Mouse (Mus musculus): ENCODE measurements at regions not wholly inside any gene's neighbourhood (a gene's known extent, or its start where the extent isn't known, plus 50 kb on each side); places are given as distances from the start of the nearest gene placed in this dataset.

DNA sequence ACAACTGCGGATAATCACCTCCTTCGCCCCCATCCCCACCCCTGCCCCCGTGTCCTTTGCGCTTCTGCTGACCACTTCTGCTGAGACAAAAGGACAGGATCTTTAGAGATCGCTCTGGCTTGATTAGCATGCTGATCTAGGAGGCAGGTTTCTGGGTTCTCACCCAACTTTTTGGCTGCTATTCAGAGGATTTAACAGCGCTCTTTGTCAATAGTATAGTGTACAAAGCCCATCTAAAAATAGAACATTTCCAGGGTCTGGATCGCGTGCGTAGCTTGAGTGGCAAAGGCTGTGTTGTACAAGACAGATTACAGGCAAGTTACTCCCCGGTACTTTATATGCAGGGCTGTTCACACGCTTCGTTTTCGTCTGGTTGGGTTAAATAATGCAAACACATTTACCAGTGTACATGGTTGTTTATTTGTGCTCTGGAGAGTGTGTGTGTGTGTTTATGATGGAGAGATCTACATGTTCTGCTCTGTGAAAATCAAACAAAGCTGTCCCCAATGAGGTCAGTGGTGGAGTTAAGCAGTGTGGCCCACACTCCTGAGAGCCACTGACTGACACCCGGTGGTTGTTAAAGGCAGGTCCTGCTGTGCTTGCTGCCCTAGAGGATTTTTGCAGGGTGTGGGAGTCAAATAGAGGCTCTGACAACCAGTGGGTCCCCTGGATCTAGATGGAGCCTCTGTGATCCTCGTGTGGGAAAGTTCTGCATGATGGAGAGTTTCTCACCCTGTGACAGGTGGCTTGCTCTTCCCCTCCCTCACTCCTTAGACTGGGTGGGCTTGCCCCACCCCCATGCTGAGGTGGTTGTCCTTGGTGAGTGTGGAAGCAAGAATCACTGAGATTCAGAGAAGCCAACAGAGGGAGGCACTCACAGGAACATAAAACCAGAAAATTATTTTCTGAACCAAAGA, 146.5 kb upstream of the Jade1 start:
- peak; percentile 24 to 47 for DNase-seq

DNA sequence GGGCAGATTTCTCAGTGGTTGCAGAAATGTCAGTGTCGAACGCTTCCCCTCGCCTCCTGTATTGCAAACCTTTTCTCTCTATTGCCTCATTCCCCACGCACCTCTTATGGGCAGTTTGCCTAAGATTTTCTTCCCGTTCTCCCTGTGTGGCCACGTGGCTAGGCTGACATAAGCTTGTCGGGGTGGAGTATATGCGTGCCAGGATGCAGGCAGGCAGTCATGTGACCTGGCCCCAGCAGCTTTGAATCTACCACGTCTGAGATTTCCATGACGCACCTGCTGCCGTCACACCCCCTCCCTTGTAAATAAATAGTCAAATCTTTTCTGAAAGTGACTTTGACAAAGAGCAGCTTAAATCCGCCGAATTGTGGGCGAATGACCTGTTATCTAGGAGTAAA, 147.1 kb upstream of the Jade1 start:
- peak; percentile 64 to 70 for DNase-seq

GRCm38 (mm10) chr3:41407988-41408387, 147.5 kb upstream of the Jade1 start:
- no peak for DNase-seq

DNA sequence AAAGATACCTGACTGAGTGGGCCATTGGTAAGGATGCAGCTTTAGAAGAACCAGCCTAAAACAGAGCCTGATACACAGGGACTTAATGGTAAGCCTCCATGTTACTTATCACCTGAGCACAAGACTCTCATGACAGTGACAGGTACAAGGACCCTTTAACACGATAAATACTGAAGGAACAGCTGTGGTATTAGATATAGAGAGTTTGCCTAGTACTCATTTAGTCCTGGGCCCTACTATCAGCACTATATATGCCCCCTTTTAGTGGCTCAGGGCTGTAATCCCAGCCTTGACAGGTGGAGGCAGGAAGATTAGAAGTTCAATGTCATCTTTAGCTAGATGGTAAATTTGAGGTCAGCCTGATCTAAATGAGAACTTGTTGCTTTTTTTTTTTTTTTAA, 148.0 kb upstream of the Jade1 start:
- no peak for DNase-seq

GRCm38 (mm10) chr3:41401881-41402280, 153.7 kb upstream of the Jade1 start:
- no peak for DNase-seq

DNA sequence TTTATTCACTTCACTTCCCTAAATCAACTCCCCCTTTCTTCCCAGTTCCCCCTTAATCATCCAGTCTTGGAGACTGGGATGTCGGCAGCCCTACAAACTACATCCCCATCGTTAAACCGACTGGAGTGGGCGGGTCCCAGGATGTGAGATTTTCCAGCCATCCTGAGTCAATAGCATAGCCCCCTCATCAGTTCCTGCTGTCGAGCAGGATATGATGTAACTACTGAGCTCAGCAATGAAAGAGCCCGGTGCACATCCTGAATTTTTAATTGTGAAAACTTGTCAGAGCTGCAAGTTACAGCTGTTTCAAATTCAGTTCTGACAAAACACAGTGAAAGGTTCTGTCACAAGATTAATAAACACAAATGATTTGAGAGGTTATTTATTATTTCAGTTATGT, 165.7 kb upstream of the Jade1 start:
- DNase-seq, result peak in 1 of 2 experiments; percentile 25

- no peak for DNase-seq
Observed at GRCm38 (mm10) chr3:41387469-41388212, 167.9 kb upstream of the Jade1 start.

GRCm38 (mm10) chr3:41386299-41386698, 169.2 kb upstream of the Jade1 start:
- no peak for DNase-seq

DNA sequence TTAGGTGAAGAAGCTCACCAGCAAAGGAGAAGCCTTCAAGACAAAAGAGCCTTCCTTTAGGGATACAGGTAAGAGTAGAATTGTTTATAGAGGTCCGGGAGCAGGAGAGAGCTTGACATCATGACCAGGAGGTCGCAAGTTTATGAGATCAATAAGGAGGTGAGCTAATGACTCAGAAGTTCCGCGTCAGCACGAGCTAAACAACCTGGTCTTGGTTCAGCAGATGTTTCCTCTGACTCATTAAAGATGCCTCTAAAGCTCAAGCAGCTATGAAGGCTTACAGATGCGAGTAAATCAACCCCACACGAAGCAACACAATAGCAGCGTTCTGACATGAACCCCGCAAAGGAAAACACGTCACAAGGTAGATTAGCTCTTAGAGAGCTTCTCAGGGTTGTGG, 171.1 kb upstream of the Jade1 start:
- peak in 1 of 2 experiments; percentile 24 for DNase-seq

DNA sequence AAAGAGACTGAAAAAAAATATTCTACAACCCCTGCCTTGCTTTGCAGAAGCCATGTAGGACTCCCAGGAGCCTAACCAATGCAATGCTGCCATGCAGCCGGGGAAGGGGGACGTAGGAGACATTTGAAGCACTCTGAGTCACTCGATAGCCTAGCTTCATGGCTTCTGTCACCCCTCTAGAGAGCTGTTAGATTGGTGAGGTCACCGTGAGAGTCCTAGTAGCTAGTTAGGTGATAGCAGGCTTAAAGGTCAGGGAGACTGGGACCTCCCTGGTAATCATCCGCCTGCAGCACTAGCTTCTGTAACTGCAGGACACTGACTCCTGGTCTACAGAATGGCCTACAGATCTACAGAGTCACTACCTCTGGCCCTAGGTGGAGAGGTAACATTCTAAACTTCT, 177.0 kb upstream of the Jade1 start:
- DNase-seq, result no peak

DNA sequence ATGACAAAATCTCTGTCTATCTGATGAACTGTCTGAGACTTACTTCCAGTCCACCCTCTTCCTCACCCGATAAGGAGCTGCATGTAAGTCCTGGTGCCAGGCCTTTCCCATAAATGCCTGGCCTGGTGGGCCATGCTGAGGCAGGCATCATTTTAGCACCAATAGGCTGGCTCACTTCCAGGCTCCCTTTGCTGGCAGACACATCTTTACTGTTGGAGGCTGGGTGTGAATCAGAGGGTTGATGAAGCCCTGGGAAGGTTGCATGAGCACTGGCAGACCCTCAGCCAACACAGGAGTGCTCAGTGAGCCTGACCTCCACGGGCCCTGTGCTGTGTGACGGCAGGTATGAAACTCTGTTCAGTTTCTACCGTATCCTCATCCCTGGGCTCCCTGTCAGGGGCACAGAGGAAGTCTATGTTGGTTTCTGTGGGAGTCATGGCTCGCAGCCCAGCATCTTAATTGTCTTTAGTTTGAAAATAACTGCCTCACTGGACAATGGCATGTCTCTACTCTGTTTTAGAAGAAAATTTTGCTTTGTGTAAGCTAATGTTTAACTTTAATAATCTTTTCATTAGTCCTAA, 177.6 kb upstream of the Jade1 start:
- peak in 1 of 2 experiments; percentile 36 for DNase-seq

DNA sequence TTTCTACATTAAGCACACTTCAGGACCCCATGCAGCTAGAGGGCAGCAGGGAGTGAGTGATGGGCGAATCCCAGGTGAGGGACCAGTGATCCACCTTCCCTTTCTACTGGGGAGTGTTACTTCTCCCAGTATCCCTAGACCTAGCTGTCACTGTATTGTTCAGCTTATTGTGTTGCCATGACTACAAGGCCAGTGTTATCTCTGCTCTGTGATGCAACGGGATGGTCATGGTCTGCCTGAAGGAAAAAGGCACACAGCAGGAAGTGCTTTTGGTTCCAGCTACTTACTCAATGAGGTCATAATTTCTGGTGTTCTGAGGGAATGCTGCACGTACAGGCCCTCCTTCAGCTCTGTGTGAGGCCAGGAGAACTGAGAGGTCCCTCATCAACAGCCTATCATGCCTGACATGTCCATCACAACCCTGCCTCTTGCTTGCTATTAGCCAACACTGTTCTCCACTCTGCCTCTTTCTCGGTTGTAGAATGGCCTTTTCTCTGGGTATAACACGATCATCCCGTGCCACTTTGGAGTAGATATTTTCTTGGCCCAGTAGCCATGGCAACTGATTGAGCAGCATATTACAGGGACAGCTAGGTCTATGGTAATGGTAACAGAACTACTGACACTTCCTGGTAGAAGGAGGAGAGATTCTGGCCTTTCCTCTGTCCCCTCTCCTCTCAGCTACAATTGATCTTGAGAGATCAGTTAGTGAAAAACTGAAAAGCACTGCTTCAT, 178.5 kb upstream of the Jade1 start:
- peak in 1 of 2 experiments; percentile 18 for DNase-seq

- no peak for DNase-seq
Observed at GRCm38 (mm10) chr3:41375230-41375930, 180.2 kb upstream of the Jade1 start.

- no peak for DNase-seq
Observed at GRCm38 (mm10) chr3:41373198-41373597, 182.3 kb upstream of the Jade1 start.

DNA sequence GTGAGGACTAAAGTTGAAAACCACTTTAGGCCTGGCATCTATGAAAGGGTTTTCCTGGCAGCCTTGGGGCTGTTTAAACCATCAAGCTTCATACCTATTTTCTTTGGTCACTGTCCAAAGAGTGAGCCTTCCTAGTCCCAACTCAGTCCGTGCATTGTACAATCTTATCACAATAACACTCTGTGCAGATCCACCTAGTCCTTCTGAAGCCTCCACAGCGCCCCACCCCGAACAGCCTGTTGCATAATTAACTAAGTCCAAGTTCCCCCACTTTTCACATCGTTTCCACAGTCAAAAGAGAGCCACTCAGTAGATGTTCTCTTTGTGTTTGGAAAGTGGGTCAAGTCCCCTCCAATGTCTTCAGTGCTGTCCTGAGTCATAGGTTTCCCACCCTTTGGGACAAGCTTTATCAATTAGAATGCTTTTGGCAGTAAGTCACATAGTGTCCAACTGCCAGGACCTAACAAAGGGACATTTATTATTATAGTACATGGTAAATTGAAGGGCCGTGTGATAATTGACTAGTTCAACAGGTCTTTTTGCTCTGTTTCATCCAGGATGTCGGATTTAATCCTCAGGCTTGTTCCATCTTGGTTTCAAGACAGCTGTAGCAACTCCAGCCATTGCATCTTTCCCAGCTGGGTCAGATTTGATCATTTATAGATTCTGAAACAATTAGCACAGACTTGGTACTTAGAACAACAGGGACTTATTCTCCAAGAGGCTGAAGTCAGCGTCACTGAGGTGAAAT, 187.0 kb upstream of the Jade1 start:
- DNase-seq, result no peak

- no peak for DNase-seq
Observed at GRCm38 (mm10) chr3:41366764-41367163, 188.8 kb upstream of the Jade1 start.

DNA sequence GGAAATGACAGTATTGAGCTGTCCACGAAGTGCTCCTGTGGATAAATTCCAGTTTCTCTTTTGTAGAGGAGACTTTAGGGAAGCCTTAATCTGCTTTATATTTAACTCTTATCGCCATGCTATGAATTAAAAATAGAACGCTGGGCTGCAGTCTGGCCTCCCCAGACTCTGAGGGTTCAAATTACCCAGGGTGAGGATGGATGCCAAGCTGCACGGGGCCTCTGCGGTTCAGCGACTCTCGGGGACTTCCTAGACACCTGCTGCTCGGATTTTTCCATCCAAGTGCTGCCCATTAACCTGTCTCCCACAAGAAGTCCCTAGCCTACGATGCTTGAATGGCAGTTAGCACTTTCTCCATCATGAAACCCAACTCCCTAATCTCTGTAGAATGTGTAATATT, 189.3 kb upstream of the Jade1 start:
- DNase-seq, result peak in 1 of 2 experiments; percentile 23

DNA sequence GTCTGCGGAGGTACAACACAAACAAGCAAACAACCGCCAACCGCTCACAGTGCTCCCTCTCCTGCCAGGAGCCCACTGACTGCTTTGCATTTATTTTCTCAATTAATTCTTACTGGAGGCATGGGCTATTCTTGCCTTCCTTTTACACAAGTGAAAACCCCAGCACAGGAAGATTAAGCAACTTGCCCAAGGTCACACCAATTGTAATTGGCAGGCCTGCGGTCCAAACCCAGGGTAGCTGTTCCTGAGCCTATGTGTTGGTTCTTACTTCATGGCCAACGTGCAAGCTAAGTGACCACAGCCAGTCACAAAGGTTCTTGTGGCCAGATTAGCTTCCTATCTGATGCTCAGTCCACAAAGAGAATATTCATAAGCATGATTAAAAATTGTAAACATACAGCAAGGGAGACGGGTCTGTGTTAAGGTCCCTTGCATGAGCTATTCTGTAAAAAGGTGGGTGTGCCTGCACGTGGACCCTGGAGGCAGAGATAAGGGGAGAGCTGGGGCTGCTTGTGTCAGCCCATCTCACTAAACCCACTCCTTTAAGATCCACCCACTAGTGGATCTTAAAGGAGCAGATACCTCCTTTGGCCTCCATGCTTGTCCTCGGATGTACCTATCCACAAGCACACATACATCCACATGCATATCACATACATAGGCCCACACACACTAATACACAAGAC, 190.2 kb upstream of the Jade1 start:
- DNase-seq, result no peak

GRCm38 (mm10) chr3:41363947-41364346, 191.6 kb upstream of the Jade1 start:
- no peak for DNase-seq

- DNase-seq, result peak; percentile 57 to 71
Observed at GRCm38 (mm10) chr3:41360231-41360630, 195.3 kb upstream of the Jade1 start.

- no peak for DNase-seq
Observed at GRCm38 (mm10) chr3:41359458-41359857, 196.1 kb upstream of the Jade1 start.

All from kidney, postnatal 4 days (tissue).